Mouse (Mus musculus) mouse embryonic stem cell (cell line): ENCODE results near the gene Casp14.
"Not testable (repeated sequence)": the region's sequence is repeated elsewhere in the genome, so short reads cannot be mapped to it uniquely, and the experiment has no call there.

Experiments used
- in situ Hi-C, 2 experiments: fragments of 300-500 bp; cut with MboI; formaldehyde crosslinking; loops; 1 replicate in 1 of 2; 3 replicates in 1 of 2; pipeline ENCODE4 v1.14.3; 2019 to 2020; ENCODE audit warnings: low sequenced_read_pairs in 2 of 2, low pct_unique_long_range_greater_than_20kb in 1 of 2, mixed read lengths in 1 of 2; ENCODE audit not compliant: unreplicated experiment in 1 of 2

Gene Casp14

GRCm38 (mm10) chr10:78700881-78701280, 17.2 kb downstream of the Casp14 start:
- in situ Hi-C loops = no loop called here

DNA sequence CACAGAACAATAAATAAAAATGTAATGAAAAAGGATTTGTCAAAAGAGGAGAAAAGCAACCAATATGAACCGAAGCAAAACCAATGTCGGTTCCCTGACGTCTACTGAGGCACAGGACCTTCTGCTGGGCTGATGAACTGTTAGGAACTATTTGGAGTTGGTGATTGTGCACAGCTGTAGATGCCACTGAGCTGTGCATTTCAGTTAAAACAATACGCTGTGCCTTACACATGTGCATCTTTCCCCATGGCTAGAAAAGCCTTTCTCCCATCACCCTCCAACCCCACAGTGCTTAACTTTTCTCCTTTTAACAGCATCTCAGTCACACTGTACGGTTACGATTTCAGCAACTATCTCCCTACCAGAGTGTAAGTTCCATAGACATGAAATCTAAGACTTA, 28.1 kb downstream of the Casp14 start:
- in situ Hi-C loops = no loop called here

- in situ Hi-C loops = no loop called here
Measured at GRCm38 (mm10) chr10:78686995-78687577, 31.0 kb downstream of the Casp14 start.

DNA sequence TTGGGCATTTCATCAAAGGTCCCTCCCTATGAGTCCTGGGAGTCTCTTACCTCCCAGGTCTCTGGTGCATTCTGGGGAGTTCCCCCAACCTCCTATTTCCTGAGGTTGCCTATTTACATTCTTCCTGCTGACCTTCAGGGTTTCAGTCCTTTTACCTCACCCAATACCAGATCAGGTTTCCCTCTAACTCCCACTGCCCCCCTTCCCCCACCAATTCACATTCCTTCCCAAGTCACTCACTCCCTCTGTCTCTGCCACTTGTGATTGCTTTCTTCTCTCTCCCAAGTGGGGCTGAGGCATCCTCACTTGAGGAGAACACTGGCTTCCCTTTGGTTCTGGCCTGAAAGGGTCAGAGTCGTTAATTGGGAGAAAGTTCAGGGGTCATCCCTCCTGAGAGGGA, 48.0 kb downstream of the Casp14 start:
- in situ Hi-C loops = not testable (repeated sequence)

DNA sequence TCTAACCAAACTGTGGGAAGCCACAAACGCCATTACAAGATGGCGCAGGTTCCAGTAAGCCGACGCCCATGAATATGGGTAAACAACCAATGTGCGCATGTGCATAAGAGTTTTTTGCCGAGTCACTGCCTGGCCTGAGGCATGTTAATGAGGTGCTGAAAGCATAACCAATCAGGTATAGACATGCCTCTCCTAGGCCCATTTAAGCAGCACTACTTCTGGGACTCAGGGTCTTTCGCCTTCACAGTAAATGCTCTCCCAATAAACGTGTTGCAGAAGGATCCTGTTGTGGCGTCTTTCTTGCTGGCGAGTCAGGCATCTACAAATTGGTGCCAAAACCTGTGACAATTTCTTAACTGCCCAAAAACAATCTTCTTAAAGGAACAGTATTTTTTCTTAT, 51.4 kb downstream of the Casp14 start:
- in situ Hi-C loops = not testable (repeated sequence)

DNA sequence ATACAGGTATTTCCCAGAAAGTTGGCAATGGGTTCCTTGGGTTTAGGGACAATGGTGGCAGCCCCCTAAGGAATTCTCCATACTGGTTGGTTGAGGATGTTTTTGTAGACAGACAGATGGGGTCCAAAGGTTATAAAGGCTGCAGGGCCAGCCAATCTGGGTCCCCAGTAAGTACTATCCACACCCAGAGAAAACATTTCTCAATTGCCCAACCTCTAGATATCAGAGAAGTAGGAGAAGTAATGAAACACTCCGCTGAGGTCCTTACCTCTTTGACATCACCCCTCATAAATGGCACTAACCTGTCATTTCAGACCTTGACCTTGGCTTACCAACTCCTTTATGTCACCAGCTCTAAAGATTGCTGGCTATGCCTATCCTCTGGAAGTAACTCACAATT, 53.5 kb downstream of the Casp14 start:
- in situ Hi-C loops = no loop called here
